Mouse (Mus musculus): ENCODE results near the gene Ddx56.
"Not testable (repeated sequence)": the region's sequence is repeated elsewhere in the genome, so short reads cannot be mapped to it uniquely, and the experiment has no call there.

Ddx56 gene

DNA sequence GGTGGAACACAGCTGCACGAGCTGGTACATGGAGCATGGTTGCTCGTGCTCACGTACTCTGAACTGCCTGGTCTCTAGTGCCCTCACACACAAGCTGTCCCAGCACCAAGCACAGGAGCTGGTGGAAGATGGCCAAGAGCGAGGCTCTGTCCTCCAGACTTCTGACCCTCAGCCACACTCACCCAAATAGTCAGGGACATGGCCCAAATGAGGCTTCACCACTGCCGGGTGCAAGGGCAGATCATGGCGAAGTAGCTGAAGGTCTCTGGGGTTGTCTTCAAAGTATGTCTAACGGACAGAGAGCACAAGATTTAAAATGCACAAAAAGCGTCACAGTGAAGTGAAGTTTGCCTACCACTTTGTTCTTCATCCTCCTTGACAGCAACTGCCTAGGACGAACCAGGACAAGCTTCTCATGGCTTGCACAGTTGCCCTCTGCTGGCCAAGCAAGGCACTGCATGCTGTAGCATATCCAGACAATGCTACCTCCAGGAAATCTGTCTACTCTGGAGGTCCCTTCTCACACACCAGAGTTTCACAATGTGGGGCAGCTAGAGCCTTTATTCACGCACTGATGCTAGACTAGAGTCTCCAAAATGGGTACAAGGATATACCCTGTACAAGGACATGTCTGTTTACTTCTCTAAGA, 6.0 kb downstream of the Ddx56 start:
- DNase-seq (ENCODE audit: low read depth, low spot score), result no peak

DNA sequence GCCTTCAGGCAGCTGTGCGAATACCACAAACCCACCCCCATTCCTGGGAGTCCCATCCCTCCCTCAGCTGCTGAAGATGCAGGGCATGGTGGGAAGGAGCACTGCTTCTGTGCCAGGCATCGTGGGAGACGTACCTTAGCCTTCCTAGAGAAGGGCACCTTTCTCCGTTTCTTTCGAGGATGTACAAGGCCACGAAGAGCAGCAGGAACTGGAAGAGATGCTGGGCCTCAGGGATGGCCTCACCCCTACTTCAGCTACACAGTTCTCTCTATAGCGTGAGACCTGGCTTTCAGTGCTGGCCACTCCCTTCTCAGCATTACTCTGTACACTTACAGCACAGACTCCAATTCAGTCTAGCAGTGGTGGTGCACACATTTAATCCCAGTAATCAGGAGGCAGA, 8.2 kb downstream of the Ddx56 start:
- no peak for DNase-seq (ENCODE audit: low read depth, low spot score)

DNA sequence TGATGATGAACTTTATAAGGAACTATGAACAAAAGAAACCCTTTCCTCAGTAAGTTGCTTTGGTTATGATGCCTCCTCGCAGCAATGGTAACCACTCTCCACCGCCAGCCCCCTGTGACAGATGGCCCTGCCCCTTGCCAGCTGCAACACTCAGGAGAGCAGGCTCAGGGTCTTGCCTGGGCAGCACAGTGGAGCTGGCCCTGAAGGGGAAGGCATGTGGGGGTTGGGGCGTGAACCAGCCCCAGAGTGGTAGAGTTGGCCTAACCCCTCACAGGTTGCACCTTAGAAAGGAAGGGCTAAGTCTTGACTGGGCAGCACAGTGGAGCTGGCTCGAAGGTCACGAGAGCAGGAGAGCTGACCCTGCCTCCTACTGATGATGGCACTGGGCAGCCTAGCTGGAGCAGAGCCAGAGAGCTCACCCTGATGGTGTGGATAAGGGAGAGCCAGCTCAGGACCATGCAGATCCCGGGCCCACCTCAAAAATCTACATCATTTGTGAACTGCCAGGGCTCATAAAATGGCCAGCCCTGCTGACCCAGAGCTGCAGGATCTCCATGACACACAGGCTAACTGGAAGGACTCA, 11.0 kb downstream of the Ddx56 start:
- no peak for DNase-seq (ENCODE audit: low read depth, low spot score)

DNA sequence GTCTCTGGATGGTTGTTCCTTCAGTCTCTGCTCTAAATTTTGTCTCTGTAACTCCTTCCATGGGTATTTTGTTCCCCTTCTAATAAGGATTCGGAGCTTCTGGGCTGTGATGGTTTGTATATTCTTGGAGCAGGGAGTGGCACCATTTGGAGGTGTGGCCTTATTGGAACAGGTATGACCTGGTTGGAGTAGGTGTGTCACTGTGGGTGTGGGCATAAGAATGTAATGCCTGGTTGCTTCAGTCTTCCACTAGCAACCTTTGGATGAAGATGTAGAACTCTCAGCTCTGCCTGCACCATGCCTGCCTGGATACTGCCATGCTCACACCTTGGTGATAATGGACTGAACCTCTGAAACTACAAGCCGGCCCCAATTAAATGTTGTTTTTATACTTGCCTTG, 13.0 kb downstream of the Ddx56 start:
- DNase-seq (ENCODE audit: low read depth, low spot score), result not testable (repeated sequence)

DNA sequence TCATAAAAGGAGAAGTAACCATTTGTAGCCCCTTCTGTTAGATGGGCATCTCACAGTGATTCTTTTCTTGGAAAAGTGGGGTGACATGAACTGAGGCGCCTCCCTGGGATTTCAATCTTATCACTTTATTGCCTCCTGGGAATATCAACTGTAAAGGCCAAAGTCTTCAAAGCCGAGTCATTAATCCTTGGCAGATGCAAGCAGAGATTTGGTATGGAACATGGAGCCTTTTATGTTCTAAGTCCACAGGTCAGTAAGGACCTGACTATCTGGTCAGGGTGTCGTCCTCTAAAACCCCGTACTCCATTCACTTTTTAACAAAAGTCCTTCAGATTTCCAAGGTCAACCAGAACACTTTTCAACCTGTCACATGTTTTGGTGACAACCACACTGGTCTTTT, 14.7 kb downstream of the Ddx56 start:
- no peak for DNase-seq (ENCODE audit: low read depth, low spot score)

DNA sequence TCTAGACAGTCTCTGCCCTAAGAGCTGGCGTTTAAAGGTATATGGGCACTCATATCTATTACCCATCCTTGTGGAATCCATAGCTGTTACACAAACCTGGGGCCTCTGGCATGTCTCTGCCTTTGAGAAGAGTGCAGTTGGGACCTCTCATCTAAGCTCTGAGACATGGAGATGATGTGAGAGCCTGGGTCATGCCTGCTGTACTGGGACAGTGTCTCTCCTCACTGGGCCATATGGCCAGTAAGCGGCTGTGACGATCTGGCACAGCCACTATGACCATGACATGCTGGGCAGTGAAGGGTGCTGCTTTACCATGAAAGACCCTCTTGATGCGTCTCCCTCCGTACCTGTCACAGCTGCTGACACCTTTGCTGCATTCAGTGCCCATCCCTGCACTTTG, 15.3 kb downstream of the Ddx56 start:
- DNase-seq (ENCODE audit: low read depth, low spot score), result no peak

DNA sequence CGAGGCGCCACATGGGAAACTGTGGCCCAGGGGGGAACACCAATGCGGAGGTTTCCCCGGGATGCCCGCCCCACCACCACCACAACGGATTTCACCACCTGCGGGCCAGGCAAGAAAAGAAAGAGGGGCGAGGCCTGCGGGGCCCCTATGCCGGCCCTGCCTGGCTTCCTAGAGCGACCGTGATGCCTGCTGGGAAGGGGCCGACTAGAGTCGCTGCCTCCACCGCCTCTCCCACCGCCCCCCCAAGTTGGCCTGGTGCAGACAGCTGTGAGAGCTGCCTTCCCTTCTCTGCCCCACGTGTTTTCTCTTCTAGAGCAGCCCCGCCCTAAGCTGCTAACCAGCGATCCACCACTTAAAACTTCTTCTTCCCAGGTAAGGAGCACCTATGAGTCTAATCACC, 22.9 kb downstream of the Ddx56 start:
- DNase-seq (ENCODE audit: low read depth, low spot score), result no peak

DNA sequence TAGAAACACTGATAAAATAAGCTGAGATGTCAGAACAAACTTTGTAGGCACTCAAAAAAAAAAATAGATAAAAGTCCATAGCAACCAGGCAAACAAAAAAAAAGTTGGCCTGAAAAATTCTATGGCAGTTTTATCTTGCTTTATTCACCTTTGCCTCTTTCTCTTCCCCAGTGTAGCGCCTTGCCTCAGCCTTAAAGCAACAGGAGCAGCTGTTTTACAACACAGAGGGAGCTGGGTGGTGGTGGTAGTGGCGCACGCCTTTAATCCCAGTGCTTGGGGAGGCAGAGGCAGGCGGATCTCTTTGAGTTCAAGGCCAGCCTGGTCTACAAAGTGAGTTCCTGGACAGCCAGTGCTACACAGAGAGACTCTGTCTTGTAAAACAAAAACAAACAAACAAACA, 34.5 kb downstream of the Ddx56 start:
- DNase-seq (ENCODE audit: low read depth, low spot score), result no peak

DNA sequence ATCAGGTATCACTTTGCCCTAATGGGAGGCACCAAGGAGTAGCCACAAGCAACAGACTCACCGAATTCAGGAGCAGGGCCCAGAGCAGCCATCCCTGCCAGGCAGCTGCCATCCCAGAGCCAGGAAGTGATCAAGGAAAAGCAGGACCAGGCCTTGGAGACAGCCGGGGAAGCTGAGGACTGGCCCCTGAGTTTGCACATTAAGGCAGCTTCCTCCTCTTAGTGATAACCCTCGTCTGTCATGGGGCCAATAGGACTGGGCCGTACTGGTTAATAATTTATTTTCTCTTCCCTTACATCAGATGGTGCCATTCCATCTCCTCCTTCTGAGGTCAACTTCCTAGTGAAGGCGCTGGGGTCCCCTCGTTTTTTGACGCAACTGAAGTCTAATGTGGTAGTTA, 37.6 kb downstream of the Ddx56 start, which contains the start of gene Npc1l1:
TSS of gene Npc1l1 (minus strand) at position 132 of the 400 bp plus-strand sequence.
- no peak for DNase-seq (ENCODE audit: low read depth, low spot score)

DNA sequence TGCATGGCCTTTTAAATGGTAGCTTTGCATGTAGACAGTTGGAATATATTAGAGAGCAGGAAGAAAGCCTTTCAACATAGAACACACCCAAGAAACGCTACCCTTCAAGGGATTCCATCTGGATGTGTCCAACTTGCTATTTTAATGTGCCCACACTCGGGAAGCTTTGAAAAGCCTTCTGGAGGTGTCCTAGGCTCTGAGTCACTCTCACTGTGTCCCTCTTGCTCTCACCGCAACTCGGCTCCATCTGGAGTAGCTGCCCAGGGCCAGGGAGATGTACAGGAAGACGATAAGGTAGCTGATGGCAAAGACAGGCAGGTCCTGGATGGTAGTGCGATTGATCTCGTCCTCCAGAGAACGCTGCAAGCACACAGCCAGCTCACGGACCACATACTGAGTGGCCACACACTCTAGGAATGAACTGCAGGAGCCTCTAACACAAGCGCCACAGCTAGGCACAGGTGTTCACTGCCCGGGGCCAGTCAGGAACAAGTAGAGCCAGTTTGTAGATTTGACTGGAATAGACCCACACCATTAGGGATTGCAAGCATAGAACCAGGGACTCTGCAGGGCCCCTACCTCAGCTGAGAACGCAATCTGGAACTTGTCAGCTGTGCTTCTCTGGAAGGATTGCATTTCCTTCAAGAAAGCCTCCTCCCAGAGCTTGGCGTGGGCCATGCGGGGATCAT, 42.9 kb downstream of the Ddx56 start:
- no peak for DNase-seq (ENCODE audit: low read depth, low spot score)

DNA sequence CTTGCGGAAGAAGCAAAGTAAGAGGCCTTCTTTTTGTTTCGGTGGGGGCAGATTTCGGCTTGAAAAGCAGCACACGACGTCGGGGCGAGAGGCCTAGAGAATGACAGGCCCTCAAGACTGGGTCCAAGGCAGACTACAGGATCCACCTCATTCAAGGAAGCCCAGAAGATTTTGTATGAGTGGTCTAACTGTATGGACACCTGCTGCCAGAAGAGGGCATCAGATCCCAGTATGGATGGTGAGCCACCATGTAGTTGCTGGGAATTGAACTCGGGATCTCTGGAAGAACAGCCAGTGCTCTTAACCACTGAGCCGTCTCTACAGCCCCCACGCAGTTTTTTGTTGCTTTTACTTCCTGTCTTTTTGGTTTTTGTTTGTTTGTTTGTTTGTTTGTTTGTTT, 45.4 kb downstream of the Ddx56 start:
- DNase-seq (ENCODE audit: low read depth, low spot score), result no peak

DNA sequence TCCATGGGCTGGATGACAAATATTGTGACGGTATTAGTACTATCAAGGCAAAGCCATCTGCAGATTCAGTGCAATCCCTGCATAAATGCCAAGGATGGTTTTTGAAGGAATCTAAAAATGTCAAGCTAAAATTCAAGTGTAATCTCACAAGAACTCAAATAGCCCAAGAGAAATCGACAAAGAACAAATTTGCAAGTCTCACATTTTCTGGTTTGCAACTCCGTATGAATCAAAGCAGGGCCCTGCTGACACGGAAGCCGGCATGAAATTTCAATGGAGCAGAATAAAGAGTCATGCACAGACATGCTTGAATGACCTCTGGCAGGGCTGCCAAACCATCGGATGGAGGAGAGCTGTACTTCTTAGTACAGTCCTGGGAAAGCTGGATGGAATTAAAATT, 47.6 kb downstream of the Ddx56 start:
- DNase-seq (ENCODE audit: low read depth, low spot score), result no peak

DNA sequence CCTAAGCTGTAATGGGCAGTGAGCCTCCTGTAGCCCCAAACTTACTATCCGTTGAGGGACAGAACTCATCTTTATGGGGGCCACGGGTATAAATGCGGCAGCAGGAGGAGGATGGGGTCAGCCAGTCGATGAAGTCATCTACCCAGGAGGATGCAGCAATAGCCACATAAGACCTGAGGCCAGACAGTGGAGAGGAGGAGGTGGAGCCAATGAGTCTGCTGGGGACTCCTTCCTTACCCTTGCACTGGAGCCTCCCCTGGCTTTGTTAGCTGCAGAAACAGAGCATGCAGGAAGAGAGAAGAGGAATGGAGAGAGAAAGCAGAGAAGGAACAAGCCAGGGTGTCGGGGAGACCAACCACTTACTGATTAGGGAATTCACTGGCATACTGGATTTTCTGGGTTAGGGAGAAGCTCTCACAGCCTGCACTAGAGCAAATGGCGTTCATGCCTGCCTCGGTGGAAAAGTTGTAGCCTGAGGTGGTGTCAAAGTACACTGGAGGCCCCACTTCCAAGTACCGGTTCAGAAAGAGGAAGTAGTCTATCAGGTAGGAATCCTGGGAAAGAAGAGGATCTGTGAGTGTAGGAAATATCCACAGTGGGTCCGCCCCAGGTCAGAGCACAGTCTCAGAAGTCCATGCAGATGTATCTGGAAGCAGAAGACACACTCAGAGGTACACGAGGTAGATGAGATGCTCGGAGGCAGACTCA, 49.2 kb downstream of the Ddx56 start:
- no peak for DNase-seq (ENCODE audit: low read depth, low spot score)

DNA sequence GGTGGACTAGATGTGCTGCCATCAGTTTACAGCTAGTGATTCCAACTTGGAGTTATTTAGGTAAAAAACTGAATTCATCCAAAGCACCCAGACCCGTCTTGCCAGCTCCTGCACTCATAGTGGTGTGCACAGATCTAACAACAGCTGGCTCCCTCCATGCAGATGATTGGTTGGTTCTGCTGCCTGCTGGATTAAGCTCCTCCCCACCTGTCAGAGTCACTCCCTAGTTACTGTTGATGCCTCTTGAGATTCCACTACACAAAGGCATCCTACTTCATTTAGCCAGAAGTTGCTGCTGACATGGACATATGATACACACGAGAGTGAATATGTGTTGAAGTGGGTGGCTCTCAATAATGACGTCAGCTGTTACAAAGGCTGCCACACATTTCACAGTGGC, 50.7 kb downstream of the Ddx56 start:
- no peak for DNase-seq (ENCODE audit: low read depth, low spot score)

Data from brain, embryonic 18.5 days (tissue).